Mouse (Mus musculus) embryo, embryonic 10 days (tissue): ENCODE results near the gene Atf3.
A peak's percentile ranks its signal among the peaks of the same experiment; 100 is the strongest.
"Not testable (repeated sequence)": the region's sequence is repeated elsewhere in the genome, so short reads cannot be mapped to it uniquely, and the experiment has no call there.

Source experiments
- DNase-seq: peaks from one replicate; pipeline ENCODE4 v3.0.0-alpha.2; 2015; ENCODE audit warnings: low spot score

The Atf3 gene

DNA sequence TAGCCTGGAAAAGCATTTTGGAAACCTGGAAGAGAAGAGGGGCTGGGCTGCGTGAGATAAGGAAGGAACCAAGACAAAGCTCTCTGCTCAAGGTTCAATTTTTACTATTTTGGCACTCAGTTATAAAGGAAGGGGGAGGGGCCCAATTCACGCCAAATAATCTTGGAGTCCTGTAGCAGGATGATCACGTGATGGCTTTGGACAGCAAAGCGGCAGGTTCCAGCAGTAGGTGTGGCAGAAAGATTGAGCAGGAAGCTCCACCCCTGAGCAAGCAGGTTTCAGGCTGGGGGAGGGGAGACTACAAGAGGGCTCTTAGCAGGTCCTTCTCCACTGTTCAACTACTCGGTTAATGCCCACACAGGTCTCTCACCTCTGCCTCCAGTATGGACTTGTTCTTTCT, 68.3 kb downstream of the Atf3 start:
- DNase-seq = not testable (repeated sequence)

DNA sequence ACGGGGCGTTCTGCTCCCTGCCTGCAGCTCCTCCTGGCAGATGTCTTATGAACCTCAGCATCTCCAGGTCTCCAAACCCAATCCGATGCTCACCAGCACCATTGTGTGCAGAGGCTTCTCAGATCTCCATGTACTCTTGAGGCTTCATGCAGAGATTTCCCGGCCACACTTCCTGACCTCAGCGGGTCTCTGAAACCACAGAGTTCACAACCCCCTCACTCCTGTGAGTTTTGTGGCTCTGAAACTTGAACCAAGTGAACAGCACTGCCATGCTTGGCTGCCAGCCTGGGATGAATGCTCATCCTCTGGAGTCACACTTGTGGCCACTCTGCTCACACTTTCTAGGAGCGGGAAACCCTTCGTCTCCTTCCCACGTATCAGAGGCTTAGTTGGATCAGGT, 76.9 kb downstream of the Atf3 start:
- no peak for DNase-seq

DNA sequence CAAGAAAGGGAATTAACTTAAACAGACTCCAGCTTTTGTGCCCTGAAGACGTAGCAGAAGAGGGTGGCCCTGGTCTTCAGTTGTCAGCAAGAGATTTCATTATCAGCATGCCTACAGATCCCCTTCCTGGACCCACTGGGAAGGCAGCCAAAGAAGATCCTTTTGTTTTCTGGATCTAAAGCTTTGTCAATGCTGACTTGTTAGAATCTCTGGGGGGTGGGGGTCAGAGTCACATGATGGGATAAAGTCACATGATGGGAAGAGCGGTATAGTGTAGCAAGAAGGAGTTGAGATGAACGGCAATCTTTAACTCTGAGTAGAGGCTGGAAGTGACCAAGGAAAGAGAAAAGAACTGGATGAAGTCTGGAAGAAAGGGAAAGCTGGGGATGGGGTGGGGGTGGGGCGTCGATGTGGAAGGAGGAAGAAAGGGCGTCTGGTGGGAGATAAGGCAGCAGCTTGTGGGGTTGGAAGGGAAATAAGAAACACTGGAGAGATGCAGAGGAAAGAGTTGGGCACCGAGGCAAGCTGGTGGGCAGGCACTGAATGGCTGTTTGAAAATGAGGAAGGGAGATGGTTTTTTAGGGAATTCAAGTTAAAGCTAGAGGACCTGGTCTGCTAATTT, 78.9 kb downstream of the Atf3 start:
- DNase-seq = no peak

DNA sequence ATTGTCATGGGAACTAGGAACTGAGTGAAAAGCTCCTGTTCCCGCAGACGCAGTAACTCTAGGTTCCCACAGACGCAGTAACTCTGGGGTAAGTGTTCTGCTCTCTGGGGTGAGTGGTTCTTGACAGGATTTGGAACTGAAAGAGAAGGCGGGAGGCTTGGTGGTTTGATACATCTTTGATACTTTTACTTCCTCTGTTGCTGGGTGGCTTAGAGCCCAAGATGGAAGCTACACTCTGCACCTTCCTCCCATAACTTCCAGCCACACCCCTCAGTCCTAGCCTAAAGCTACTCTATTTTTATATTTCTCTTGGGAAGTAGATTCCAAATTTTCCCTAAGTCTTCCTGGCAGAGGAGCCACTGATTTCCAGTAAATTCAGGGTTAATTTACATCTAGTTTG, 79.4 kb downstream of the Atf3 start:
- DNase-seq = no peak

DNA sequence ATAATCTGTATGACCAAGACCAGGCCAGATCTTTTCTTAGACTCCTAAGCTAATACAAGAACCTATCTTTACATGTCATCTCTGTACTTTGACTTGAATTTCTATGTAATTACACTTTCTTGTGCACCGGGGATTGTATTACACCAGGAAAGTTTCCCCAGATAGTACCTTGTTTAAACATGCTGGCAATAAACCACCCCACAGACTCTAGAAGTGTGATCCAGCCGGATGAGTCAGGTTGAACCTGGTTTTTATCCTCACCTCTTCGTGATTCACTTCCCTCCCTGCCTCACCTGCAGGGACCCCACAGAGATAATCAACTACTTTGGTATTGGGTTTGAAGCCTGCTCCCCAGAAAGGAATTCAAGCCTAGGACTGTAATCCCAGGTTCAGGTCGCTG, 82.4 kb downstream of the Atf3 start:
- DNase-seq = no peak

DNA sequence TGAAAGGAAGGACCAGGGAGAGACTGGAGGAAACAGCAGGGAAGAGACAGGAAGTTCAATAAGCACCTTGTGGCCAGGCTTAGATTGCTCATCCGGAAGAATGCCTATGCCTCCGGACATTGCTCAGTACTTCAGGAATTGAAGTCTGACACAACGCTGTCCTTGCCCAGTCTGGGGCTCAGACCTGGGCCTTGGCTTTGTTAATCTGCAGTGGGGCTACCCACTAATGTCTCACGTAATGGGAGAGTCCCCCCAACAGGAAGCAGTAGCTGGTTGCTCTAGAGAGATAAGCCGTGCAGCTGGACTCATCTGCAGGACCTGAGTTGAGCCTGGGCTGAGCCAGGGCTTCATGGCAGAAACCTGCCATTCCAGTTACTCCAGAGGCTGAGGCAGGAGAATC, 84.9 kb downstream of the Atf3 start:
- no peak for DNase-seq

DNA sequence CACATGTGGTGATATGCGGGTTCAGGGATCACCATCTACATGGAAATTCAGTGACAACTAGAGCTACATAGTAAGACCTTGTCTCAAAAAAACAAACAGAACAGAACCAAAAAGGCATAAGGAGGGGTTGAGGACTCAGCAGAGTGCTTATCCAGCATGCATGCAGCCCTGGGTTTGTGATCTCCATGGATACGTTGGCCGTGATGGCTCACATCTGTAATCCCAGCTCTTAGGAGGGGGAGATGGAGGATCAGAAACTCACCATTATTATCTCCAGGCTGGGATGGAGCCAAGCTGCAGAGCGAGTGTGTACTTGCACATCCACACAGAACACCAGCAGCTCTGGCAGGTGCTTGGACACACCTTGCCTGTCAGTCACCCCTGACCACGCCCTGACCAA, 85.6 kb downstream of the Atf3 start:
- DNase-seq = no peak

DNA sequence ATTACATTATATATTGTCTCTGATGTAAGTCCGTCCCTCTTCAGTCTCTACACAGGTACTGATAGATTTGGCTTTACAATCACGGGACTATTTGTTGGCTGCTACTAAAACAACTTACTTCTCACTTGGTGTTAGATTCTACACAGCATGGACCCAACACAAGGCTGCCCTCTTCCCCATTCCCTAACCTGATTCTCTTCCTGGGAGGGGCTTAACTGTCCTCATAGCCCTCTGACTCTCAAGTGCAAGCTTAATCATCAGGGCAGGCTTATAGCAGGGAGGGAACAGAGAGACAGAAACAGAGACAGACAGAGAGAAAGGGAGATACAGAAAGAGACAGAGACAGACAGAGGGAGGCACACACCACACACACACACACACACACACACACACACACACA, 86.1 kb downstream of the Atf3 start:
- DNase-seq = no peak

DNA sequence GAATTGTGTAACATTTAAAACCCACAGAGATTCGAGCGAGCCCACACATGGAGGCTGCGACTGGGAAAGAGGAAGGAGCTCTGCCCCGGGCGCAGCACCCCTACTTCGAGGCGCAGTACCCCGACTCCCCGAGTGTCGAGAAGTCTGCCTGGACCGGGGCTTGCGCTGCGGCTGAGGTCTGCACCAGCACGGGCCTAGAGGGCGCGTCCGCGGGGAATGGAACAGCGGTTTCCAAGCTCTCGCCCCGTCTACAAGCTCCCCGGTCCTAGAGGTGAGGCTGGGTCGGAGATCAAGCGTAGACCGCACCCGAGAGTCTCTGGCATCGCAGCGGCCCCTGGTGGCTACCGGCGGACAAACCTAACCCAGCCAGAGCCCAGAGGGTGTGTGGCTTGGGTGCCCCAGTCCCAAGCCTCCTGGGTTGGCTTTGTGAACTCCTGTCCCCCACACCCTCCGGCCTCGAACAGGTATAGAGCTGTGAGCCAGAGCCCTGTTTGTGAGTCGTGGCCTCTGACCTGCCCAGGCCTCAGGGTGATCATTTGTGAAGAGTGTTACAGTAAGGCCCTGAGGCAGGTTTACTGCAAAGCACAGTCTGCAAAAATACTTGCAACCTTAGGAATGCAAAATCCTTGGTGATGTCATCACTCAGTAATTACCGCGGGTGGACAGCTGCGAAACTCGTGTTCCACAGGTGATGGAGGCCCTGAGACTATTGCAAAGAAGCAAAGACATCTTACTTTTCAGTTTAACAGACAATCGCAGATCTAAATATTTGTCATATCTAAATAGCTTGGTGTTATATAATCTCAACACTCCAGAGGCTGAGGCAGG, 91.8 kb downstream of the Atf3 start:
- peak; percentile 86 for DNase-seq

DNA sequence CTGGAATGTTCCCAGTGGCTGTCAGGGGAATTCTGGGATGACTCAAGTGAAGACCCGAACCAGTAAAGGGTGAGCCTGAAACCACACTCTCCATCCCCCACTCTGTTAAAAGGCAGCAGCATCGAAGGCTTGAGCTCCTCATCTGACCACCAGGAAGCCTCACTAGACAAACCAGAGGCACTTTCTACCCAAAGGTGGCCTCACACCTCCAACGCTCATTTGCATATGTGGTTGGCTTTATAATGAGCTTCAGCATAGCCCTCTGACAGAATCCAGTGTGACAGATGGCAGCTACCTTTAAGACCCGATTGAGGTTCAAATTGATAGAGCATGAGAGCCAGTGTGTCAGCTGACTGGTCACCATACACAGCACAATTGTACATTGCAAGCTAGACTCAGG, 93.6 kb downstream of the Atf3 start:
- DNase-seq = no peak

DNA sequence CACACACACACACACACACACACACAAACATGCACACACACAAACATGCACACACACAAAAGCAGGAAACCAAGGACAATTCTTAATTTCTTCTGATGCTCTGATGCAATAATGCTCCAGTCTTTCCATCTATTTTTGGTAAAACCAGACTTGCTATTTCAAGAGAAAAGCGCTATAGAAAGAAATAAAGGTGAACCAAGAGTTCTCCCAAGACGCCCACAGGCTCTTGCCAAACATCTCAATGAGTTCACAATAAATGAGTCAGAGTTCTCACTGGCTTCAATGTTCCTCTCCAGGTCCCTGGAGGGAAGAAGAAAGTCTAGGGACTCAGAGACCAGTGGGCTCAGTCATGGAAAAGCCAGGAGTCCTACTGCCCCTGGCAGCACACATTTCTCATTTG, 94.1 kb downstream of the Atf3 start:
- DNase-seq = no peak

DNA sequence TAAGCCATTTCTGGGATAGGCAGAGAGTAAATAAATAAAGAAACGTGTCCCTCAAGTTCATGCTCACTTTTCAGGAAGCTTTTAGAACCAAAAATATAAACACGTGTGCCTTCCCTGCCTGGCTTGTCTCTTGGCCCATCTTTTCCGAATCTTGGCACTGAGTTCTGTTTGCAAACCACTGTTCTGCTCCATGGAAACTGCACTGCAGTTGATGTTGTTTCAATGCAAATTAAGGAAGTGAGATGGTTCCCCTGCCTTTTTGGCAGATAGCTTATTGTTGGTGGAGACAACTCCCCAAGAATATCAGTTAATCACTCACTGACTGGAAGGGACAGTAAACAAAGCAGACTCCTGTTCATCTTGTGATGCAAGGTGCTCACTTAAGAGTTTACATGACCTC, 95.1 kb downstream of the Atf3 start:
- DNase-seq = no peak
